Mouse (Mus musculus) kidney, adult 9 months (tissue): ENCODE data around the gene Sf3a2.
A peak's percentile ranks its signal among the peaks of the same experiment; 100 is the strongest.

Experiments
- DNase-seq: peaks from one replicate; pipeline ENCODE4 v3.0.0; 2022

The Sf3a2 gene

GRCm38 (mm10) chr10:80798150-80799006, at the start of gene Sf3a2, which contains the start of gene Plekhj1:
Gene Sf3a2, plus strand, starts transcription at chr10:80798198.
Gene Plekhj1, minus strand, starts transcription at chr10:80798626.
- DNase-seq = peak; percentile 95

GRCm38 (mm10) chr10:80748609-80749008, 49.4 kb upstream of the Sf3a2 start:
- DNase-seq = peak; percentile 68

GRCm38 (mm10) chr10:80751188-80751832, 46.7 kb upstream of the Sf3a2 start:
- DNase-seq = peak; percentile 72

- peak; percentile 78 for DNase-seq
Observed at GRCm38 (mm10) chr10:80752079-80752625, 45.8 kb upstream of the Sf3a2 start.

- peak; percentile 98 for DNase-seq
Observed at GRCm38 (mm10) chr10:80754594-80755290, 43.3 kb upstream of the Sf3a2 start, which contains the start of gene Dot1l. Gene Dot1l, plus strand, starts transcription at chr10:80755206.

GRCm38 (mm10) chr10:80755291-80756015, 42.5 kb upstream of the Sf3a2 start:
- no peak for DNase-seq

GRCm38 (mm10) chr10:80756099-80756498, 41.9 kb upstream of the Sf3a2 start:
- peak; percentile 48 for DNase-seq

GRCm38 (mm10) chr10:80756509-80756908, 41.5 kb upstream of the Sf3a2 start:
- DNase-seq = no peak

- no peak for DNase-seq
Observed at GRCm38 (mm10) chr10:80756967-80757366, 41.0 kb upstream of the Sf3a2 start.

GRCm38 (mm10) chr10:80757717-80758116, 40.3 kb upstream of the Sf3a2 start:
- peak; percentile 87 for DNase-seq

- no peak for DNase-seq
Observed at GRCm38 (mm10) chr10:80758651-80759050, 39.3 kb upstream of the Sf3a2 start.

GRCm38 (mm10) chr10:80760596-80761524, 37.1 kb upstream of the Sf3a2 start:
- DNase-seq = peak; percentile 51

- DNase-seq = no peak
Observed at GRCm38 (mm10) chr10:80761821-80762220, 36.2 kb upstream of the Sf3a2 start.

GRCm38 (mm10) chr10:80763502-80763901, 34.5 kb upstream of the Sf3a2 start:
- DNase-seq = no peak

GRCm38 (mm10) chr10:80765746-80766145, 32.3 kb upstream of the Sf3a2 start:
- DNase-seq = no peak

- DNase-seq = peak; percentile 55
Observed at GRCm38 (mm10) chr10:80766161-80766815, 31.7 kb upstream of the Sf3a2 start.

- DNase-seq = no peak
Observed at GRCm38 (mm10) chr10:80768365-80768764, 29.6 kb upstream of the Sf3a2 start.

GRCm38 (mm10) chr10:80773816-80774215, 24.2 kb upstream of the Sf3a2 start:
- no peak for DNase-seq

GRCm38 (mm10) chr10:80774549-80774948, 23.4 kb upstream of the Sf3a2 start:
- DNase-seq = peak; percentile 81

GRCm38 (mm10) chr10:80774981-80775380, 23.0 kb upstream of the Sf3a2 start:
- no peak for DNase-seq

- DNase-seq = no peak
Observed at GRCm38 (mm10) chr10:80775731-80776130, 22.3 kb upstream of the Sf3a2 start.
